Mouse (Mus musculus) ovary, postnatal 10 days (tissue): Measurements from ENCODE around the gene Dnah10.
"Not testable (repeated sequence)": the region's sequence is repeated elsewhere in the genome, so short reads cannot be mapped to it uniquely, and the experiment has no call there.

Experiments
- DNase-seq: peaks from one replicate; pipeline ENCODE4 v3.0.0; 2022; ENCODE audit warnings: low spot score

The Dnah10 gene

DNA sequence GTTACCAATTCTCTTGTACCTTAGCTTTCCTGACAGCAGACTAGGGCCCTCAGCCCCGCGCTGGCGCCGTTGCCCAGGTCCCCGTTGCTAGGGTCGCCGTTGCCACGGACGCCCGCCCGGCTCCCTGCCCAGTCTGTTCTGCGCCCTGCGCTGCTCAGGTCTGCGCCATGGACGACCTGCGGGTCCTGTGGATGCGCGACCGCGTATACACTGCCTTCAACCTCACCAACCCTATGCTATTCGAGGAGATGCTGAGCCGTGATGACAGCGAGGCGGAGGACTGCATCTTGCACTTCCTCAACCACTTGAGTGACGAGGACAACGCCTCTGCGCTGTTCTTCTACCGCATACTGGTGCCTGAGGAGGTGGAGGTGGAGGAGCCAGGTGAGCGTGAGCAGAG is at the start of gene Dnah10:
Dnah10 (plus strand) TSS at position 89 of the 400 bp plus-strand sequence.
- DNase-seq: no peak

DNA sequence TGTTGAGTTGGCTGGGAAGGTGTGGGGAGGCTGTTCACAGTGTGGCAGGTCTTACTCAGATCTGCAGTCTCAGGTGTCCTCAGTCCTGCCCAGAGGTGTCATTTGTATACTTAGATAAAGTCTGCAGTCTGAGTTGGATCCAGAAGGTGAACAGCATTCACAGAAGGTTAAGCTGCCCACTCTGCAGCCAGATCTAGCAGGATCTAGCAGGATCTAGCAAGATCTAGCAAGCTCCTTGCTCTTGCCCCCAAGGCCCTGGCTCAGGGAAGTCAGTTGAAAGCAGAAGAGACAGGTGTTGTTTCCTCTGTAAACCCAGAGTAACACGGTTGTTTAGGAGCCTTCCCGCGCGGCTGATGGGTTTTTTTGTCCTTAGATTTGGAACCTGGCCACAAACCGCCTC is 11.1 kb upstream of the Dnah10 start:
- no peak for DNase-seq

DNA sequence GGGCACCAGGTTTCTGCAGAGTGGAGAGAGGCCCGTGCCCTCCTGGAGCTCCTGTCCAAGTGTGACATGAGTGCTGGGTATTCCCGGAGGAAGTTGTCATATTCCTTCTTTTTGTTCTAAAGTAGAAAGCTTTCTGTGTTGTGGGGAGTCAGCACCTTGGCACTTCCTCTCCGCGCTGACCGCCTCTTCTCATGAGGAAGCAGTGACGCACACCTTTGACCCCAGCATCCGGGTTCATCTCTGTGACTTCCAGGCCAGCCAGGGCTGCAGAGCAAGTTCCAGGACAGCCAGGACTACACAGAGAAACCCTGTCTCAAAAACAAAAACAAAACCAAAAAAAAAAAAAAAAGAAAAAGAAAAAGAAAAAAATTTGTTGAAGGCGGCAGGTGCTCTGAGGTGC is 9.8 kb upstream of the Dnah10 start:
- DNase-seq: no peak

GRCm38 (mm10) chr5:124717969-124718368 is 6.9 kb upstream of the Dnah10 start:
- DNase-seq: no peak

DNA sequence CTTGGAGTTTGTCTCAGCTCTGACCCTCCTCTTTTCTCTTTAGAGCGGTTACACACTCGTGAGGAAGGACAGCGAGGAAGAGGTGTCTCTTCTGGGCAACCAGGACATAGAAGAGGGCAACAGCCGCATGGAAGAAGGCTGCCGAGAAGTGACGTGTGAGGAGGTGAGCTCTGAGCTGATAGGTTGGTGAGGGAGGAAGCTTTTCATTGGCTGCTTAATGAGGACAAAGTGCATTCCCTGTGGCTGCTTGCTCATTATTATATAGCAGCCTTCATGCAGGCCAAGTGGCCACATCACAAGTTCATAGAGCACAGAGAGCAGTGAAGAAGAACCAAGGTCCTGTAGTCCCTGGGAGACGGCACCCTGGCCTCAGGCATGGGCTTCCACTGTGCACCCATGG is 6.5 kb upstream of the Dnah10 start:
- DNase-seq: no peak

GRCm38 (mm10) chr5:124723125-124723524 is 1.8 kb upstream of the Dnah10 start:
- no peak for DNase-seq

DNA sequence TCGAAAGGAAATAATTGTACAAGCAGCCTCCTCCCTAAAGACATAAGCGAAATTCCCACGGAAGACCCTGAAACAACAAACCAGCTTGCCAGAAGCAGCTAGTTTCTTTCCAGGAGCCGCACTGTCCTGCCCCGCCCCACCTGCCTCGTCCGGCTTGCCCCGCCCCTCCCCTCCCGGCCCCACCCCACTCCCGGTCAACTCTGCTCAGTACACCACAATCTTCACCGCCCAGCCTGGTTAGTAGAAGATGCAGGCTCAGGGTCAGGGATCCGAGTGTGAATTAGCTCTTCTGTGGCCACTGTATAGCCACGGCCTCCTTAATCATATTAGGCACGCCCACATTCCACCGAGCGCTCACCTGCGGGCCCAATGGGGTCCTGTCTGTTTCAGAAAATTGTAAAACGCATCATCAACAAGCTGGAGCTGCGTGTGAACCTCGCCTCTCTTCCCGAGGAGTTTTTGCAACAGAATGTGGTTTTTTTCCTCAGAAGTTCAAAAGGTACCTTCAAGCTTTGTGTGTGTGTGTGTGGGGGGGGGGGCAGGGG is 4.8 kb downstream of the Dnah10 start:
- DNase-seq: no peak

DNA sequence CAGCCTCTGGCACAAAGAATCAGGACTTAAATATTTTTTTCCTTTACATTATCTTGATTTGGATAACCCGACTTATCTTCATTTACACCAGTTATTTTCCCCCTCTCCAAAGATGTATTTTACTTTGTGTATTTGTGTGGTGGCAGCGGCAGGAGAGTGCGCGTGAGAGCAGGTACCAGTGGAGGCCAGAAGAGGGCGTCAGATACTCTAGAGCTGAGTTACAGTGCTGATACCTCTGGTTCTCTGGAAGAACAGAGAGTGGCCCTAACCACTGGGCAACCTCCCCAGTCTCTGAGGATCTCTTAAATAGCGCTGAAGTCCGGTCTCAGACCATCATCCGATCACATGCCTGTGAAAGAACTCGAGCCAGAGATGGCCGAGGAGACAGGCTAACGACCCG is 9.1 kb downstream of the Dnah10 start:
- no peak for DNase-seq

DNA sequence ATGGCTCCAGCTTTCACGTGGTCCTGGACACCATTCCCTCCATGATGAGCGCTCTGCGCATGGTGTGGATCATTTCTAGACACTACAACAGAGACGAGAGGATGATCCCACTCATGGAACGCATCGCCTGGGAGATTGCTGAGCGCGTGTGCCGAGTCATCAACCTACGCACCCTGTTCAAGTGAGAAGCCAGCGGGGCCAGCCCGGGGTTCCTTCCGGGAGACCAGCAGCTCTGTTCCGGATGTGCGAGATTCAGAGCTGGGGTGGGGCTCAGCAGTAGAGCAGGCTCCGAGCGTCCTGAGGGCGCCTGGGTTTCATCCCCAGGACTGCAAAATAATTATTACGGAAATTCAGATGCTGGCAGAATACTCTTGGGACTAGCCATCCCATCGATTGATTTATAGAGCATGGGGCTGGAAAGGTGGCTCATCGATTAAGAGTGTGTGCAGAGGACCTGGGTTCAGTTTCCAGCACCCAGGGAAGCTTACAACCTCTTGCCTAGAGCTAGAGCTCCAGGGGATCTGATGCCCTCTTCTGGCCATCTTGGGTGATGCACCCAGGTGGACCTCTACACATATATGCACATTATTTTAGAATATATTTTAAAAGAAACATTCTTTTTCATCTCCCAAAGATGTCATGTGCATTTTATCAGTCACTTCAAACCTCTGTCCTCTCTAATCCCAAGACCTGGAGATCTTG is 17.2 kb downstream of the Dnah10 start:
- DNase-seq: no peak

DNA sequence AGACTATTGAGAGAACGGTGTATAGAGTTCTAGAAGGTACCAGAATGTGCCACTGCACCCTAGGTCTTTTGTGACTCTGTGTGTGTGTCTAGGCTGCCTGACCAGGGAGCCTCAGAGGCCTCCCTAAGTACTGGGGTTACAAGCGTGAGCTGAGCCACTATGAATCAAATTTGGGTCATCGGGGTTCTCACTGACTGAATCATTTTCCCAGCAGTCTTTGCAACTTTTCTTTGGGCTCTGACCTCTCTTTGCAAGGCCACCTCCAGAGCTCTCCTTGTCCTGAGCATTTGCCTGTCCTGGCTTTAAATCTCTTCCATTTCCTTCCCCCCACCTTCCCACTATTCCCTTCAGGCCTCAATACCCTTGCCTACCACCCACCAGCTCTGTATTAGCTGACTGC is 19.0 kb downstream of the Dnah10 start:
- DNase-seq: no peak

GRCm38 (mm10) chr5:124746220-124746619 is 21.3 kb downstream of the Dnah10 start:
- no peak for DNase-seq

- no peak for DNase-seq
Measured at GRCm38 (mm10) chr5:124748296-124748695, 23.4 kb downstream of the Dnah10 start.

- no peak for DNase-seq
Measured at GRCm38 (mm10) chr5:124751656-124752055, 26.8 kb downstream of the Dnah10 start.

DNA sequence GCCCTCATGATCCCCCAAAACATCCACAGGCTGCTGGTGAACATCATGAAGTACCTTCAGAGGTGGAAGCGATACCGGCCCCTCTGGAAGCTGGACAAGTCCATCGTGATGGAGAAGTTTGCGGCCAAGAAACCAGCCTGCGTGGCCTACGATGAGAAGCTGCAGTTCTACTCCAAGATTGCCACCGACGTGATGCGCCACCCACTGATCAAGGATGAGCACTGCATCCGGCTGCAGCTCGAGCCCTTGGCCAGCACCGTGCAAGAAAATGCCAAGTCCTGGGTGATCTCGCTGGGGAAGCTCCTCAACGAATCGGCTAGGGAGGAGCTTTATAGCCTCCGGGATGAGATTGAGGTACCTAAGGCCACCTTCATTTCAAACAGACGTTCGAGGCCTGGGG is 36.1 kb downstream of the Dnah10 start:
- no peak for DNase-seq

DNA sequence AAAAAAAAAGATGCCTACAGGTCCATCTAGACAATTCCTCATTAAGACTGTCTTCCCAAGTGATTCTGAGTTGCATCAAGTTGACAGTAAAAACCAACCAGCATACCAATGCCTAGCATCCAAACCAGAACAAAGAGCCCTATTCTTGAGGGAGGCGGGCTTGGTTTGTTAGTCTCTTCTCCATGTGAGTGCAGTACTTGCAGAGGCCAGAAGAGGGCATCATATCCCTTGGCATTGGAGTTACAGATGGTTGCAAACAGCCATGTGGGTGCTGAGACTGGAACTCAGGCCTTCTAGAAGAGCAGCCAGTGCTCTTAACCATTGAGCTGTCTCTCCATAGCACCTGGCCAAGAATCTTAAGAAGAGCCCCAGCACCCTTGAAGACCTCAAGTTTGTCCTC is 36.9 kb downstream of the Dnah10 start:
- DNase-seq: no peak

GRCm38 (mm10) chr5:124774552-124774951 is 49.7 kb downstream of the Dnah10 start:
- DNase-seq: no peak

DNA sequence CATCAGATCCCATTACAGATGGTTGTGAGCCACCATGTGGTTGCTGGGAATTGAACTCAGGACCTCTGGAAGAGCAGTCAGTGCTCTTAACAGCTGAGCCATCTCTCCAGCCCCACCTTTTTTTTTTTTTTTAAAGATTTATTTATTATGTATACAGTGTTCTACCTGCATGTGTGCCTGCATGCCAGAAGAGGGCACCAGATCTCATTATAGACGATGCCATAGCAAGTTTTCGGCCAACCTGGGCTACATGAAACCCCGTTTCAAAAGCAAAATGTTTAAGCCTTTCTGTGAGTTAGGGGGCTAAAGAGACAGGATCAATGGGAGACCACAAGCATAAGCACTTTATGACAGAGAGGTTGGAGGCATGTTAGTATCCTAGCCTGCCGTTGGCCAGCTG is 51.4 kb downstream of the Dnah10 start:
- not testable (repeated sequence) for DNase-seq

GRCm38 (mm10) chr5:124777178-124777709 is 52.4 kb downstream of the Dnah10 start:
- no peak for DNase-seq

DNA sequence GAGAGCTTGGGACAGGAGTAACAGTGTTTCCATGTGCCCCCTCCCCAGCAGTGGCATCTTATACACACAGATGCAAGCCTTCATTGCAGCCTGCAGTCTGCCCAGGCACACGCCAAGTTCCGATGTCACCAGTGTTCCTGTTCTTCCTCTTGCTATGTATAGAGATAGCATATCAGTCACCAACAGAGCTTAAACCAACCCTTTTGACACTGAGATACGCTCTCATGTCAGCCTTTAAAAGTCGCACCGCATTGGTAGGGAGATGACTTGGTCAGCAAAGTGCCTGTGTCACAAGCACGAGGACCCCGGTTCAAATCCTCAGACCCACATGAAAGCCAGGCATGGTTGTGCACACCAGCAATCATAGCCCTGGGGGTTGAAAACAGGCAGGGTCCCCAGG is 55.0 kb downstream of the Dnah10 start:
- DNase-seq: no peak

- no peak for DNase-seq
Measured at GRCm38 (mm10) chr5:124781696-124782095, 56.8 kb downstream of the Dnah10 start.

GRCm38 (mm10) chr5:124785650-124786049 is 60.8 kb downstream of the Dnah10 start:
- DNase-seq: no peak

DNA sequence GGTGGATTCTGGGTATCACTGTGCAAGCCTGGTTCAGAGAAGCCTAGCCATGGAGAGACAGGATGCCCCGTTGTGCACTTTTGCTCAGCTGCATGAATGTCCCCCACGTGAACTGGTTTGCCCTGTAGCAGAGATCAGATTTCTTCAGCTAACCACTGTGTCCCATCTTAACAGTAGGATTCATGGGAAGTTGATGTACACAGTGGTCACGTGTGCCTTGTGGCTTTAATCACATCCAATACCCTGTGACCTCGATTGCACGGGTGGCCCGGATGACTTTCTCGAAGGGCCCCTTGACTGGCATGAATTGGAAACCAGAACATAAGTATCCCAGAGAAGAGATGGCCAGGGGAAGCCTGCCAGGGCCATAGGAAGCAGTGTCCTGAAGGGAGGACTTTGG is 67.2 kb downstream of the Dnah10 start:
- DNase-seq: no peak

DNA sequence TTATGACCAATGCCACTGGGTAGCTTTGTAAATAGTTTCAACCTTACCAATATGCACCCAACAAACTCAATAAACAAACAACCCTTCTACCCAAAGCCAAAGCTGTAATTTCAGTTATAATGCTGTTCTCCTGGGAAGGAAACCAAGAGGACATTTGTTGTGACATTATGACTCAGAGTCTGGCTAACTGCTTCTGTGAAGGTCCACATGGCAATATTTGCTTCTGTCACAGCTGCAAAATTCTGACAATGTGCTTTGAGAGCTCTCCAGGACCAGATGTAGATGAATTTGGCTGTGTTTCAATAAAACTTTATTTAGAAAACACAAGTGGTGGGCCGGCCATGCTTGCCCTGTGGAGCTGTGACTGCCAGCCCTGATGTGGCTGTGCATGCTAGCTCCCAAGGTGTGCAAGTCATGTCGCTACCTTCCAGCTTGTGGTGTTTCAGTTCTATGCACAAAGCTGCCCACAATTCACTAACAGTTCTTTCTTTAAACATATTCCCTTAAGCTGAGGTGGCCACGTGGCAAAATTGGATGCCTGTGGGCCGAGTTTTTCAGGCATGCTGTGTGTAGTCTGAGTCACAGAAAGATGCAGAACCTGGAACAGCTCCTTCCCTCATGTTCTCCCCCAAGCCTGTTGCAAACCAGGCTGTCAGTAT is 85.0 kb downstream of the Dnah10 start:
- DNase-seq: no peak
